Comparison of ENCODE assay signal across 28 mouse cellular contexts in the genomic region with DNA sequence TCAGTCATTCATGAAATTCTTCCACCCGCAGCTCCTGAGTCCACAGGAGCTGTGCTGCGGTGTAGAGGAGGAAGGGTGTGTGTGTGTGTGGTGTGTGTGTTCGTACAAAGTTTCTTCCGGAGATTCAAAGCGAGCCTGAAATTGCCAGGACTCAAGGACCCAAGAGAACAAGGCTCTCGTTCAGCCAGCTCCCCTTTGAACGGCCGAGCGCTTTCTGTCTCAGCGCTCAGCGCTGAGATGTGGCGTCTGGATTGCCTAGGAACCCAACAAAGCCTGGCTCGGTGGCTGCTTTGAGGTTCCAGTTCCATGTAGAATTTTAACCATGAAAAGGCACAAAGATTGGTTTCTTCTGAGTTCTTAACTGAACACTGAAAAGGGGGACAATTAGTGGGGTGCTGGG. TPM values are rescaled to one million over a fixed set of nuclear protein-coding genes. Genes with fewer than 3 reads are reported as not detected.
A peak's percentile ranks its signal among the peaks of the same experiment; 100 is the strongest.
DNase-seq lines count a peak whose midpoint lies in the region; ATAC-seq and TF ChIP-seq lines count a peak whose summit lies in the region.
"Had no signal": no experiment of that assay in that cellular context is flagged by ENCODE, and none has a peak within 500 bp of the region (broad histone marks: within the 10 kb centered on the region; RNA-seq: fewer than 3 reads in every experiment).

No protein-coding gene starts in this region.

- no peak overlapping the region for H3K27ac ChIP-seq in forebrain, postnatal 0 days (ENCODE audit: low read depth, low read length)
- H3K27ac ChIP-seq in forebrain, embryonic 16.5 days (ENCODE audit: low read length), result no peak overlapping the region
- H3K27ac ChIP-seq: embryonic facial prominence, embryonic 10.5 days; forebrain, embryonic 15.5 days; heart, embryonic 15.5 days; midbrain, embryonic 10.5 days; neural tube, embryonic 15.5 days; stomach, embryonic 15.5 days had no signal

- H3K4me2 ChIP-seq in forebrain, postnatal 0 days (ENCODE audit: low read depth), result no peak overlapping the region
- no peak overlapping the region for H3K4me2 ChIP-seq in forebrain, embryonic 16.5 days (ENCODE audit: low read length)
- H3K4me2 ChIP-seq: forebrain, embryonic 15.5 days; heart, embryonic 15.5 days; neural tube, embryonic 15.5 days; stomach, embryonic 15.5 days had no signal

- no peaks in the 10 kb centered on the region for H3K4me1 ChIP-seq in forebrain, postnatal 0 days (ENCODE audit: insufficient read depth)
- peaks cover 4% of the 10 kb centered on the region; the same call in 1 of the 2 replicates for H3K4me1 ChIP-seq in forebrain, embryonic 16.5 days (replicated peaks; ENCODE audit: control insufficient read depth, insufficient read depth, low read length)
- H3K4me1 ChIP-seq: heart, embryonic 15.5 days; neural tube, embryonic 15.5 days; stomach, embryonic 15.5 days had no signal

- WGBS in forebrain, postnatal 0 days, result 44% methylated on average over 13 of the region's 13 CpGs
- WGBS in forebrain, embryonic 16.5 days, result 44% methylated on average over 13 of the region's 13 CpGs

- H3K27me3 ChIP-seq in forebrain, postnatal 0 days (ENCODE audit: insufficient read depth, low read length), result no peaks in the 10 kb centered on the region
- no peaks in the 10 kb centered on the region for H3K27me3 ChIP-seq in forebrain, embryonic 16.5 days (replicated peaks; ENCODE audit: control insufficient read depth, insufficient read depth, low read length)

- H3K9me3 ChIP-seq in forebrain, postnatal 0 days (ENCODE audit: low read length), result 0 out of 2 replicates have a peak, but pooled peaks cover 5% of the 10 kb centered on the region
- H3K9me3 ChIP-seq in forebrain, embryonic 16.5 days (ENCODE audit: control insufficient read depth, low read length), result no peaks in the 10 kb centered on the region
- H3K9me3 ChIP-seq: forebrain, embryonic 15.5 days; heart, embryonic 15.5 days; stomach, embryonic 15.5 days had no signal

- H3K4me3 ChIP-seq in forebrain, postnatal 0 days (ENCODE audit: low read depth, low read length), result no peak overlapping the region
- no peak overlapping the region for H3K4me3 ChIP-seq in forebrain, embryonic 16.5 days (replicated peaks; ENCODE audit: low read length)
- H3K4me3 ChIP-seq: embryonic facial prominence, embryonic 10.5 days; forebrain, embryonic 15.5 days; heart, embryonic 15.5 days; midbrain, embryonic 10.5 days; neural tube, embryonic 15.5 days; stomach, embryonic 15.5 days had no signal

- no peaks in the 10 kb centered on the region for H3K36me3 ChIP-seq in forebrain, postnatal 0 days (ENCODE audit: insufficient read depth)
- no peaks in the 10 kb centered on the region for H3K36me3 ChIP-seq in forebrain, embryonic 16.5 days (ENCODE audit: control insufficient read depth, insufficient read depth)
- H3K36me3 ChIP-seq: embryonic facial prominence, embryonic 10.5 days; forebrain, embryonic 15.5 days; heart, embryonic 15.5 days; midbrain, embryonic 10.5 days; neural tube, embryonic 15.5 days; stomach, embryonic 15.5 days had no signal

- H3K9ac ChIP-seq in forebrain, postnatal 0 days, result no peak overlapping the region
- no peak overlapping the region for H3K9ac ChIP-seq in forebrain, embryonic 16.5 days (replicated peaks; ENCODE audit: low read depth, low read length)
- H3K9ac ChIP-seq: forebrain, embryonic 15.5 days; heart, embryonic 15.5 days; neural tube, embryonic 15.5 days; stomach, embryonic 15.5 days had no signal

- peak; percentile 61 for ATAC-seq in forebrain, postnatal 0 days
- no peak for ATAC-seq in forebrain, embryonic 16.5 days
- ATAC-seq: forebrain, embryonic 15.5 days; hindbrain, embryonic 16.5 days; intestine, embryonic 16.5 days had no signal

- no peak for TF ChIP-seq CTCF in forebrain, postnatal 0 days (IDR thresholded peaks at IDR 0.05; ENCODE audit: low read depth)

- DNase-seq in forebrain, postnatal 0 days, result peak; percentile 30
- peak; percentile 34 to 54 for DNase-seq in layer of hippocampus, adult 8-10 months (ENCODE audit: low spot score in 2 of 2)
- DNase-seq in layer of hippocampus, postnatal 36 days, result no peak
- peak; percentile 18 for DNase-seq in right cerebral cortex, adult 18-20 months
- DNase-seq in right cerebral cortex, adult 2 months (ENCODE audit: low spot score in 2 of 2), result no peak
- DNase-seq in cerebellum, postnatal 36 days, result no peak
- DNase-seq: adrenal gland, postnatal 14 days; cerebellum, adult 9-10 months; heart, postnatal 36 days; kidney, adult 9 months; kidney, postnatal 25 days; lung, postnatal 10 days; thymus, postnatal 36 days had no signal

RNA-seq across cellular contexts. Expression of a gene that starts 18.2 kb away (rescaled TPM):
- total RNA-seq in forebrain, postnatal 0 days (2014; rRNA removed), result 0.08 TPM in 1 of 2 replicates, not detected in the other
- polyA plus RNA-seq in forebrain, postnatal 0 days (2015; fragmentation: Nextera tagmentation; extraction: Ambion mirVana), result not detected in 2 replicates
- polyA plus RNA-seq in forebrain, embryonic 16.5 days (2015; fragmentation: Nextera tagmentation; extraction: Ambion mirVana), result 2.3 and 2.6 TPM in 2 replicates
- total RNA-seq in layer of hippocampus, adult 8-10 months (2022), result under 1 TPM in 2 of 4 experiments, not detected in 2; 0.18 to 0.29 TPM
- under 1 TPM; 0.23 to 0.27 TPM for total RNA-seq in layer of hippocampus, postnatal 36 days (2021)
- total RNA-seq: adrenal gland, postnatal 14 days; gastrocnemius, adult 8-10 months; heart, postnatal 36 days; layer of hippocampus, postnatal 14 days; liver, adult 2 months had no signal
- polyA plus RNA-seq: gonadal fat pad, adult 2 months; heart, embryonic 15.5 days; intestine, embryonic 16.5 days; limb, embryonic 11.5 days; liver, adult 2 months; liver, embryonic 16.5 days; stomach, embryonic 15.5 days had no signal

RNA-seq across cellular contexts. Expression of a gene that starts 26.2 kb away (rescaled TPM):
- total RNA-seq in forebrain, postnatal 0 days (2014; rRNA removed), result 21.3 and 44.2 TPM in 2 replicates
- polyA plus RNA-seq in forebrain, postnatal 0 days (2015; fragmentation: Nextera tagmentation; extraction: Ambion mirVana), result 37.2 and 37.6 TPM in 2 replicates
- polyA plus RNA-seq in forebrain, embryonic 16.5 days (2015; fragmentation: Nextera tagmentation; extraction: Ambion mirVana), result 12.8 and 20.9 TPM in 2 replicates
- total RNA-seq in layer of hippocampus, adult 8-10 months (2022), result 100 to 1,000 TPM; 120 to 148 (median 129) TPM
- total RNA-seq in layer of hippocampus, postnatal 36 days (2021), result 100 to 1,000 TPM; 121 to 127 TPM

Comparison
In these comparisons a context has a peak if more than half of its experiments do, and no peak if none do; other contexts are left out.
1. DNase-seq: peak in forebrain, postnatal 0 days (single experiment), layer of hippocampus, adult 8-10 months (2 of 2) and right cerebral cortex, adult 18-20 months (single experiment); none in layer of hippocampus, postnatal 36 days (0 of 2), right cerebral cortex, adult 2 months (0 of 2) and cerebellum, postnatal 36 days (0 of 2).